Mouse (Mus musculus): ENCODE data around the gene Abcb8.
"Not testable (repeated sequence)": the region's sequence is repeated elsewhere in the genome, so short reads cannot be mapped to it uniquely, and the experiment has no call there.

Abcb8 gene

GRCm38 (mm10) chr5:24394165-24394894 is 867 bp downstream of the Abcb8 start:
- DNase-seq (ENCODE audit: low spot score) = peak; percentile 90

- DNase-seq (ENCODE audit: low spot score) = not testable (repeated sequence)
Measured at GRCm38 (mm10) chr5:24396254-24396653, 2.8 kb downstream of the Abcb8 start.

GRCm38 (mm10) chr5:24399686-24400085 is 6.2 kb downstream of the Abcb8 start:
- no peak for DNase-seq (ENCODE audit: low spot score)

GRCm38 (mm10) chr5:24400362-24400761 is 6.9 kb downstream of the Abcb8 start:
- DNase-seq (ENCODE audit: low spot score) = no peak

- no peak for DNase-seq (ENCODE audit: low spot score)
Measured at GRCm38 (mm10) chr5:24400911-24401605, 7.6 kb downstream of the Abcb8 start.

GRCm38 (mm10) chr5:24401969-24402368 is 8.5 kb downstream of the Abcb8 start:
- no peak for DNase-seq (ENCODE audit: low spot score)

GRCm38 (mm10) chr5:24404594-24405360 is 11.3 kb downstream of the Abcb8 start:
- DNase-seq (ENCODE audit: low spot score) = no peak

GRCm38 (mm10) chr5:24405389-24405876 is 12.0 kb downstream of the Abcb8 start:
- DNase-seq (ENCODE audit: low spot score) = no peak

- DNase-seq (ENCODE audit: low spot score) = no peak
Measured at GRCm38 (mm10) chr5:24408651-24409050, 15.2 kb downstream of the Abcb8 start.

- DNase-seq (ENCODE audit: low spot score) = no peak
Measured at GRCm38 (mm10) chr5:24409466-24409865, 16.0 kb downstream of the Abcb8 start.

GRCm38 (mm10) chr5:24412063-24412462 is 18.6 kb downstream of the Abcb8 start:
- no peak for DNase-seq (ENCODE audit: low spot score)

- no peak for DNase-seq (ENCODE audit: low spot score)
Measured at GRCm38 (mm10) chr5:24413042-24413693, 19.7 kb downstream of the Abcb8 start, which contains the start of gene Asic3. Gene Asic3 (plus strand): TSS chr5:24413392.

GRCm38 (mm10) chr5:24413938-24414337 is 20.5 kb downstream of the Abcb8 start:
- no peak for DNase-seq (ENCODE audit: low spot score)

GRCm38 (mm10) chr5:24416222-24416736 is 22.8 kb downstream of the Abcb8 start:
- peak; percentile 49 for DNase-seq (ENCODE audit: low spot score)

- no peak for DNase-seq (ENCODE audit: low spot score)
Measured at GRCm38 (mm10) chr5:24417587-24417986, 24.1 kb downstream of the Abcb8 start.

- no peak for DNase-seq (ENCODE audit: low spot score)
Measured at GRCm38 (mm10) chr5:24420381-24420780, 26.9 kb downstream of the Abcb8 start.

- DNase-seq (ENCODE audit: low spot score) = peak; percentile 91
Measured at GRCm38 (mm10) chr5:24423129-24424003, 29.9 kb downstream of the Abcb8 start, which contains the start of the genes Cdk5 and Slc4a2. Gene Cdk5 (minus strand): TSS chr5:24423530. Gene Slc4a2 (plus strand): TSS chr5:24423837.

- no peak for DNase-seq (ENCODE audit: low spot score)
Measured at GRCm38 (mm10) chr5:24424004-24424781, 30.7 kb downstream of the Abcb8 start.

GRCm38 (mm10) chr5:24424861-24425411 is 31.5 kb downstream of the Abcb8 start:
- DNase-seq (ENCODE audit: low spot score) = peak; percentile 78

All from spleen, adult 12 weeks (tissue).